Mouse (Mus musculus): ENCODE measurements at regions not wholly inside any gene's neighbourhood (a gene's known extent, or its start where the extent isn't known, plus 50 kb on each side); places are given as distances from the start of the nearest gene placed in this dataset.

- WGBS = 88% methylated on average over 6 of the region's 6 CpGs
These were observed 88.5 kb upstream of the Zmiz1 start for GRCm38 (mm10) chr14:25370306-25371020.

GRCm38 (mm10) chr14:25371021-25371400 lies 88.0 kb upstream of the Zmiz1 start:
- 79% methylated on average over 5 of the region's 5 CpGs for WGBS
- DNase-seq (ENCODE audit: low read depth, low spot score) = no peak

More at GRCm38 (mm10) chr14:25370306-25371020, 88.5 kb upstream of the Zmiz1 start:
- DNase-seq (ENCODE audit: low read depth, low spot score) = no peak

GRCm38 (mm10) chr14:25371661-25372060 lies 87.3 kb upstream of the Zmiz1 start:
- 77% methylated on average over 4 of the region's 4 CpGs for WGBS
- no peak for DNase-seq (ENCODE audit: low read depth, low spot score)

- WGBS = 78% methylated on average over 4 of the region's 4 CpGs
These were observed 86.4 kb upstream of the Zmiz1 start for GRCm38 (mm10) chr14:25372581-25372980.

GRCm38 (mm10) chr14:25373167-25373566 lies 85.8 kb upstream of the Zmiz1 start:
- 84% methylated on average over 4 of the region's 4 CpGs for WGBS
- DNase-seq (ENCODE audit: low read depth, low spot score) = no peak

More at GRCm38 (mm10) chr14:25372581-25372980, 86.4 kb upstream of the Zmiz1 start:
- no peak for DNase-seq (ENCODE audit: low read depth, low spot score)

- WGBS = 84% methylated on average over 7 of the region's 7 CpGs
- DNase-seq (ENCODE audit: low read depth, low spot score) = no peak
These were observed 84.0 kb upstream of the Zmiz1 start for GRCm38 (mm10) chr14:25375001-25375400.

- no peak for DNase-seq (ENCODE audit: low read depth, low spot score)
These were observed 81.9 kb upstream of the Zmiz1 start for GRCm38 (mm10) chr14:25377091-25377490.

GRCm38 (mm10) chr14:25377554-25377899 lies 81.5 kb upstream of the Zmiz1 start:
- no peak for DNase-seq (ENCODE audit: low read depth, low spot score)
- WGBS = 6% methylated on average over 8 of the region's 8 CpGs

More at GRCm38 (mm10) chr14:25377091-25377490, 81.9 kb upstream of the Zmiz1 start:
- WGBS = 62% methylated on average over 2 of the region's 2 CpGs

- WGBS = under 1% methylated on average over 49 of the region's 54 CpGs
- peak; percentile 31 for DNase-seq (ENCODE audit: low read depth, low spot score)
These were observed 80.9 kb upstream of the Zmiz1 start for GRCm38 (mm10) chr14:25377900-25378716.

- WGBS = 19% methylated on average over 13 of the region's 13 CpGs
- no peak for DNase-seq (ENCODE audit: low read depth, low spot score)
These were observed 80.2 kb upstream of the Zmiz1 start for GRCm38 (mm10) chr14:25378717-25379224.

- WGBS = 74% methylated on average over 4 of the region's 4 CpGs
- DNase-seq (ENCODE audit: low read depth, low spot score) = no peak
These were observed 75.7 kb upstream of the Zmiz1 start for GRCm38 (mm10) chr14:25383169-25383824.

- no peak for DNase-seq (ENCODE audit: low read depth, low spot score)
- WGBS = 45% methylated on average over 5 of the region's 5 CpGs
These were observed 73.3 kb upstream of the Zmiz1 start for GRCm38 (mm10) chr14:25385644-25386043.

- WGBS = 90% methylated on average over 4 of the region's 4 CpGs
- no peak for DNase-seq (ENCODE audit: low read depth, low spot score)
These were observed 71.2 kb upstream of the Zmiz1 start for GRCm38 (mm10) chr14:25387780-25388179.

GRCm38 (mm10) chr14:25389314-25389713 lies 69.7 kb upstream of the Zmiz1 start:
- DNase-seq (ENCODE audit: low read depth, low spot score) = no peak
- WGBS = 32% methylated on average over 2 of the region's 2 CpGs

GRCm38 (mm10) chr14:25392412-25392811 lies 66.6 kb upstream of the Zmiz1 start:
- WGBS = 51% methylated on average over 6 of the region's 6 CpGs
- no peak for DNase-seq (ENCODE audit: low read depth, low spot score)

- WGBS = 84% methylated on average over 6 of the region's 6 CpGs
- no peak for DNase-seq (ENCODE audit: low read depth, low spot score)
These were observed 66.0 kb upstream of the Zmiz1 start for GRCm38 (mm10) chr14:25392940-25393339.

- DNase-seq (ENCODE audit: low read depth, low spot score) = no peak
- 68% methylated on average over 6 of the region's 6 CpGs for WGBS
These were observed 64.1 kb upstream of the Zmiz1 start for GRCm38 (mm10) chr14:25394931-25395330.

GRCm38 (mm10) chr14:25396990-25397531 lies 61.9 kb upstream of the Zmiz1 start:
- DNase-seq (ENCODE audit: low read depth, low spot score) = no peak
- 16% methylated on average over 9 of the region's 9 CpGs for WGBS

- DNase-seq (ENCODE audit: low read depth, low spot score) = no peak
- 80% methylated on average over 5 of the region's 5 CpGs for WGBS
These were observed 61.2 kb upstream of the Zmiz1 start for GRCm38 (mm10) chr14:25397751-25398150.

- 95% methylated on average over 5 of the region's 5 CpGs for WGBS
- no peak for DNase-seq (ENCODE audit: low read depth, low spot score)
These were observed 60.2 kb upstream of the Zmiz1 start for GRCm38 (mm10) chr14:25398745-25399144.

Measured in large intestine, adult 2 months (tissue).